ENCODE assay signal across 9 mouse cellular contexts in the genomic region with DNA sequence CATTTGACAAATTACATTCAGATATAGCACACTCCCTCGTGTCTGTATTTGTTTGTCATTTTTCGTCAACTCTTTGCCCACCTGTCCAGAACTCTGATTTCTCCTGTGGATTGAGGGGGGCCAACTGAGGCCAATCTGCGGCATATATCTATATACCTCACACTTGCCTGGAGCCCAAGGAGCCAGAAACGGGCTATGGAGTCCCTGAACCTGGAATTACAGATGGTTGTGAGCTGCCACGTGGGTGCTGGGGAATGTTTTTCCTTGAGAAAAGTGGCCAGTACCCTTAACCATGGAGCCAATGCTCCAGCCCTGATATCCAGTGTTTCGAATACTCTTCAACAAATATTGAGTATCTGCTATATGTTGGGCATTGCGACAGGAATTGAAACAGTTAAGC. TPM values are rescaled to one million over a fixed set of nuclear protein-coding genes. Genes with fewer than 3 reads are reported as not detected.
"Had no signal": no experiment of that assay in that cellular context is flagged by ENCODE, and none has a peak within 500 bp of the region (broad histone marks: within the 10 kb centered on the region; RNA-seq: fewer than 3 reads in every experiment).

No protein-coding gene starts in this region.

- DNase-seq: liver, postnatal 0 days; lung, adult 2 months; lung, postnatal 14 days; lung, postnatal 36 days; right cerebral cortex, postnatal 14 days; thymus, adult 2 months; thymus, postnatal 25 days; thymus, postnatal 4 days had no signal

RNA-seq across cellular contexts. Expression of gene Txndc2, which starts 31.0 kb away (rescaled TPM):
- total RNA-seq: midbrain, postnatal 0 days had no signal
